Mouse (Mus musculus) ES-E14 (cell line): Measurements from ENCODE around the gene Grip2. TPM values are rescaled to one million over a fixed set of nuclear protein-coding genes. Genes with fewer than 3 reads are reported as not detected.

Source experiments
- DNase-seq: peaks from one replicate; pipeline ENCODE4 v3.0.0-alpha.2; 2013; ENCODE audit warnings: low read depth, low spot score
- H3K27ac ChIP-seq: 2 replicates; pipeline ENCODE4 v1.5.1; 2012; ENCODE audit warnings: low read depth, mild to moderate bottlenecking, low read length, moderate library complexity, mixed read lengths; ENCODE audit not compliant: poor library complexity, insufficient read depth, severe bottlenecking
- H3K36me3 ChIP-seq: 2 replicates; pipeline ENCODE4 v1.6.1; 2012; ENCODE audit warnings: mild to moderate bottlenecking, low read length, moderate library complexity, mixed read lengths; ENCODE audit not compliant: control insufficient read depth, poor library complexity, insufficient read depth, severe bottlenecking
- H3K4me1 ChIP-seq, 2 experiments: fragments of 150-350 bp in 1 of 2; sonication (generic) in 1 of 2; 2 replicates each; pipeline ENCODE4 v1.6.1; 2012; ENCODE audit warnings: low read length in 2 of 2, mild to moderate bottlenecking in 1 of 2, mixed read lengths in 1 of 2; ENCODE audit not compliant: control insufficient read depth in 2 of 2, insufficient read depth in 2 of 2, poor library complexity in 1 of 2
- H3K4me3 ChIP-seq, 2 experiments: fragments of 150-350 bp in 1 of 2; sonication (generic) in 1 of 2; 2 replicates each; pipeline ENCODE4 v1.5.1; 2012; ENCODE audit warnings: low read length in 2 of 2, low read depth in 1 of 2, mild to moderate bottlenecking in 1 of 2, mixed read lengths in 1 of 2; ENCODE audit not compliant: insufficient read depth in 1 of 2, poor library complexity in 1 of 2, severe bottlenecking in 1 of 2
- H3K9ac ChIP-seq: 2 replicates; pipeline ENCODE4 v1.6.1; 2012; ENCODE audit warnings: low read depth, mild to moderate bottlenecking, low read length, mixed read lengths; ENCODE audit not compliant: poor library complexity, insufficient read depth, severe bottlenecking
- H3K9me3 ChIP-seq: fragments of 150-350 bp; sonication (generic); 2 replicates; pipeline ENCODE4 v1.6.1; 2012; ENCODE audit warnings: low read depth, mild to moderate bottlenecking, low read length; ENCODE audit not compliant: control insufficient read depth, insufficient read depth
- CHD2 ChIP-seq: IDR thresholded peaks from 2 replicates; pipeline ENCODE4 v1.6.1; 2014; ENCODE audit warnings: mild to moderate bottlenecking, low read depth, low read length, inconsistent platforms
- HCFC1 ChIP-seq: IDR thresholded peaks from 2 replicates; pipeline ENCODE4 v1.6.1; 2012; ENCODE audit warnings: low read length, inconsistent platforms, borderline replicate concordance; ENCODE audit not compliant: insufficient read depth
- MAFK ChIP-seq: IDR thresholded peaks from 2 replicates; pipeline ENCODE4 v1.6.1; 2014; ENCODE audit warnings: mild to moderate bottlenecking, low read depth, low read length, inconsistent platforms; ENCODE audit not compliant: insufficient read depth
- ZC3H11A ChIP-seq: IDR thresholded peaks from 2 replicates; pipeline ENCODE4 v1.6.1; 2012; ENCODE audit warnings: low read depth, mild to moderate bottlenecking, inconsistent platforms, low read length, borderline replicate concordance
- ZNF384 ChIP-seq: IDR thresholded peaks from 2 replicates; pipeline ENCODE4 v1.6.1; 2012; ENCODE audit warnings: low read depth, low read length, inconsistent platforms
- in situ Hi-C, 2 experiments: fragments of 600-800 bp; cut with MboI; formaldehyde crosslinking; loops; one replicate each; pipeline ENCODE4 v1.15.1; 2025; ENCODE audit warnings: low sequenced_read_pairs in 2 of 2, inconsistent platforms in 1 of 2; ENCODE audit not compliant: unreplicated experiment in 2 of 2
- total RNA-seq: library from RNA; depleted of rRNA; stranded (reverse); fragments of 300-350 nt; gene quantifications from 2 replicates; pipeline ENCODE4 v1.2.3, GENCODE M21; 2012

Grip2 gene
- total RNA-seq, 1 experiment: 0.58 TPM

- Histone ChIP-seq H3K4me3 (peak overlapping the region; percentile 48 to 54; a peak in 3 of 4 replicates), H3K9me3 (no peaks in the 10 kb centered on the region), H3K27ac (no peak overlapping the region), H3K4me1 (peaks cover 0 to 7% of the 10 kb centered on the region in 2 experiments; a peak in 1 of 4 replicates), H3K36me3 (no peaks in the 10 kb centered on the region), H3K9ac (peak overlapping the region; percentile 9)
- TF ChIP-seq HCFC1 (no peak), CHD2 (no peak), ZC3H11A (no peak)
- in situ Hi-C loops: no loop called here
- no peak for DNase-seq
Measured at GRCm38 (mm10) chr6:91807169-91807568, 19.9 kb downstream of the Grip2 start.

GRCm38 (mm10) chr6:91804177-91804576 is 22.9 kb downstream of the Grip2 start:
- Histone ChIP-seq H3K9ac (no peak overlapping the region), H3K36me3 (no peaks in the 10 kb centered on the region), H3K4me3 (no peak overlapping the region), H3K9me3 (no peaks in the 10 kb centered on the region), H3K4me1 (peaks cover 0 to 8% of the 10 kb centered on the region in 2 experiments; a peak in 1 of 4 replicates), H3K27ac (no peak overlapping the region)
- TF ChIP-seq MAFK: no peak
- no peak for TF ChIP-seq ZNF384
- TF ChIP-seq CHD2: no peak
- in situ Hi-C loops: no loop called here
- DNase-seq: no peak

- no peak overlapping the region for H3K4me3 ChIP-seq
- no peak overlapping the region for H3K9ac ChIP-seq
- no peaks in the 10 kb centered on the region for H3K36me3 ChIP-seq
- H3K27ac ChIP-seq: no peak overlapping the region
- H3K9me3 ChIP-seq: no peaks in the 10 kb centered on the region
- no peak for DNase-seq
- TF ChIP-seq ZC3H11A: no peak
- TF ChIP-seq HCFC1: no peak
- TF ChIP-seq ZNF384: no peak
- TF ChIP-seq MAFK: no peak
- no peak for TF ChIP-seq CHD2
- in situ Hi-C loops: loop anchor here in 1 of 2 experiments (25.0 kb wide), 1 partner anchor 264 kb away; no protein-coding TSS in a partner anchor
- H3K4me1 ChIP-seq: peaks cover 3 to 18% of the 10 kb centered on the region in 2 experiments; a peak in 2 of 4 replicates
Measured at GRCm38 (mm10) chr6:91798496-91798895, 28.6 kb downstream of the Grip2 start.

GRCm38 (mm10) chr6:91796736-91797135 is 30.3 kb downstream of the Grip2 start:
- DNase-seq: no peak
- no peak overlapping the region; the same call in 1 of the 2 replicates for H3K27ac ChIP-seq
- in situ Hi-C loops: loop anchor here in 1 of 2 experiments (25.0 kb wide), 1 partner anchor 266 kb away; no protein-coding TSS in a partner anchor

GRCm38 (mm10) chr6:91796064-91796463 is 31.0 kb downstream of the Grip2 start:
- TF ChIP-seq MAFK (no peak), ZNF384 (no peak), HCFC1 (no peak), CHD2 (no peak), ZC3H11A (no peak)
- no peak for DNase-seq
- H3K9me3 ChIP-seq: no peaks in the 10 kb centered on the region
- H3K9ac ChIP-seq: no peak overlapping the region
- in situ Hi-C loops: loop anchor here in 1 of 2 experiments (25.0 kb wide), 1 partner anchor 266 kb away; no protein-coding TSS in a partner anchor
- peaks cover 3 to 18% of the 10 kb centered on the region in 2 experiments; a peak in 2 of 4 replicates for H3K4me1 ChIP-seq
- H3K36me3 ChIP-seq: no peaks in the 10 kb centered on the region
- H3K4me3 ChIP-seq: no peak overlapping the region
- H3K27ac ChIP-seq: no peak overlapping the region

More at GRCm38 (mm10) chr6:91796736-91797135, 30.3 kb downstream of the Grip2 start:
- peaks cover 3 to 18% of the 10 kb centered on the region in 2 experiments; a peak in 2 of 4 replicates for H3K4me1 ChIP-seq
- H3K9me3 ChIP-seq: no peaks in the 10 kb centered on the region
- TF ChIP-seq CHD2 (no peak), ZNF384 (no peak), MAFK (no peak), ZC3H11A (no peak)
- H3K9ac ChIP-seq: no peak overlapping the region
- H3K36me3 ChIP-seq: no peaks in the 10 kb centered on the region
- H3K4me3 ChIP-seq: no peak overlapping the region
